Mouse (Mus musculus): Measurements from ENCODE around the gene Otub2. TPM values are rescaled to one million over a fixed set of nuclear protein-coding genes. Genes with fewer than 3 reads are reported as not detected.
A peak's percentile ranks its signal among the peaks of the same experiment; 100 is the strongest.

Otub2 gene
- polyA plus RNA-seq, 1 experiment from 2014 or later, result 5.6 TPM

DNA sequence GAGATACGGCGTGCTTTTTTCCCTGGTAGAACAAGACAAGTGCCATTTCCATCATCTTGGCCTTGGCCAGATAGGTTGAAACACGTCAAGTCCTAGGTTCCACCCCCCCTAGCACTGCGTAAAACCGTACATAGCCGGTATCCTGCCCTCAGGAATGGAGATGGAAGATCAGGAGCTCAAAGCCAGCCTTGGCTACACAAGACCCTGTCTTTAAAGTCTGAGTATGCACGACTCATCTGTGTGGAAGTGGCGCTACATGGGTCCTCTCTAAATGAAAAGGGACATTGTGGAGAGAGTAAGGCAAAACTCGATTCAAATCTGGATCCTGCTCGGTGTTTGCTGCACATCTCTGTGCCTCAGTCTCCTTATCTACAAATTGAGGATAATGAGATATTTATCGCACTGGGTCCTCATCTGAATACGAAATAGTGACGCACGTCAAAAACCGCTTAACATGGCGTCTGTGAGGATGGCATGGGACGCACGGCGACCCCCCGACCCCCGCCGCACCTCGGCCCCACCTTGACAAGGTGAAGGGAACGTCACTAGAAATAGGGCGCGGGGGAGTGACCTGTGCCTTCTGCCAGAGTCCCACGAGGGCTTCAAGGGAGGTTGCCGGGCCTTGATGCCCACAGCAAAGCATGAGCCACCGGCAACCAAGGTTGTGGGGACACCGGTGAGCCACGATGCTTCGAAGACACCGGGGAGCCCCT, 36.7 kb downstream of the Otub2 start:
- Histone ChIP-seq H3K4me1 (replicated peaks; ENCODE audit: control insufficient read depth, insufficient read depth, low read length) (peaks cover 26% of the 10 kb centered on the region), H3K27ac (ENCODE audit: low read depth) (no peak overlapping the region), H3K27me3 (replicated peaks; ENCODE audit: control insufficient read depth, insufficient read depth, low read length) (no peaks in the 10 kb centered on the region), H3K9ac (ENCODE audit: low read length) (peak overlapping the region; percentile 88), H3K4me2 (ENCODE audit: low read length) (peak overlapping the region; percentile 94), H3K4me3 (ENCODE audit: low read depth, low read length) (peak overlapping the region; percentile 97), H3K36me3 (ENCODE audit: control insufficient read depth, insufficient read depth, low read length) (peaks cover 24% of the 10 kb centered on the region), H3K9me3 (ENCODE audit: control insufficient read depth, low read length) (no peaks in the 10 kb centered on the region)
- no peak for DNase-seq (ENCODE audit: low spot score)
- ATAC-seq (replicated peaks; ENCODE audit: low FRiP score, low TSS enrichment, low read depth), result no peak; the same call in 1 of the 2 replicates
- 8% methylated on average over 33 of the region's 33 CpGs for WGBS

DNA sequence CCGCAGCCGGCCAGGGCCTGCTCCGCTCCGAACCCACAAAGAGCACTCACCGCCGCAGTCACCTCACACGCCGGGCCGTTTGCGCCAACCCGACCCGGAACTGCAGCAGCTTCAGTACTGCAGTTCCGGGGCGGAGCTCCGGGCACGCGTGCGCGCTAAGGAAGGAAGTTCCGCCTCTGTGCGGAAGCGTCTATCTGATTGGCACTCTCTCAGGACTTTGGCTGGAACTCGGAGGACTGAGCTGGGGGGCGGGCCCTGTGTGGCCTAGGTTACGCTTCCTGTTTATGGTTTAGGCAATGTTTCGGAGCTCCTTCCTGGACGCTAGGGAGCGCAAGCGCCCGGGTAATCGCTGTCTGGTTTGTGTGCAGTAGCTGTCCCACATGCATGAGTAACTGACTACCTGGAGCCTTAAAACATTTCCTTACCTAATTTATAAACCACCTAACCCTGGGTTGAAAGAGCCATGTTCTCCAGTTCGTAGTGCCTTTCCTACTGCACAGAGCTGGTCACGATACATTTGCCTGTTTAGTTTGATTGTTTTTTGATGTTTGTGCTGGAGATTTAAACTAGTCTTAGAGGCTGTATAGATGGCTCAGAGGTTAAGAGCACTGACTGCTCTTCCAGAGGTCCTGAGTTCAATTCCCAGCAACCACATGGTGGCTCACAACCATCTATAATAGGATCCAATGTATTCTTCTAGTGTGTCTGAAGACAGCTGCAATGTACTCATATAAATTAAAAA, 37.4 kb downstream of the Otub2 start, which contains the start of gene Ddx24:
Gene Ddx24, minus strand, starts transcription at position 102 of the 742 bp plus-strand sequence.
- peak; percentile 97 for DNase-seq (ENCODE audit: low spot score)
- Histone ChIP-seq H3K36me3 (ENCODE audit: control insufficient read depth, insufficient read depth, low read length) (peaks cover 24% of the 10 kb centered on the region), H3K9ac (ENCODE audit: low read length) (peak within 1 kb of the TSS; percentile 88), H3K4me2 (ENCODE audit: low read length) (peak within 1 kb of the TSS; percentile 94), H3K4me3 (ENCODE audit: low read depth, low read length) (peak within 1 kb of the TSS; percentile 97), H3K27ac (ENCODE audit: low read depth) (no peak within 1 kb of the TSS), H3K9me3 (ENCODE audit: control insufficient read depth, low read length) (no peaks in the 10 kb centered on the region), H3K4me1 (replicated peaks; ENCODE audit: control insufficient read depth, insufficient read depth, low read length) (peaks cover 26% of the 10 kb centered on the region), H3K27me3 (replicated peaks; ENCODE audit: control insufficient read depth, insufficient read depth, low read length) (no peaks in the 10 kb centered on the region)
- 1% methylated on average over 33 of the region's 33 CpGs for WGBS
- ATAC-seq (replicated peaks; ENCODE audit: low FRiP score, low TSS enrichment, low read depth), result peak; percentile 100

DNA sequence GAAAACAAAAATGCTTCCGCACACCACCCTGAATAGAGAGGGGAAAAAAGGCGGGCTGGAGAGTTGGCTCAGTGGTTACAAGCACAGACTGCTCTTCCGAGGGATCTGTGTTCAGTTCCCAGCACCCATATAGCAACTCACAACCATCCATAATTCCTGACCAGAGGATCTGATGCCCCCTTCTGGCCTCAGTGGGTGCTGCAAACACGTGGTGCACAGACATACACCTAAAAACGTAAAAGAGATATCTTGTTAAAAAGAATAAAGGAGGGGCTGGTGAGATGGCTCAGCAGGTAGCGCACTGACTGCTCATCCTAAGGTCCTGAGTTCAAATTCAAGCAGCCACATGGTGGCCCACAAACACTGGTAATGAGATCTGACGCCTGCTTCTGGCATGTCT, 38.2 kb downstream of the Otub2 start:
- H3K4me1 ChIP-seq (replicated peaks; ENCODE audit: control insufficient read depth, insufficient read depth, low read length), result peaks cover 24% of the 10 kb centered on the region
- ATAC-seq (replicated peaks; ENCODE audit: low FRiP score, low TSS enrichment, low read depth) (no peak), DNase-seq (ENCODE audit: low spot score) (no peak)
- no peaks in the 10 kb centered on the region for H3K27me3 ChIP-seq (replicated peaks; ENCODE audit: control insufficient read depth, insufficient read depth, low read length)
- H3K9me3 ChIP-seq (ENCODE audit: control insufficient read depth, low read length), result no peaks in the 10 kb centered on the region
- no peak overlapping the region for H3K9ac ChIP-seq (ENCODE audit: low read length)
- H3K36me3 ChIP-seq (ENCODE audit: control insufficient read depth, insufficient read depth, low read length), result peaks cover 19% of the 10 kb centered on the region
- 87% methylated on average over 7 of the region's 7 CpGs for WGBS
- H3K27ac ChIP-seq (ENCODE audit: low read depth), result no peak overlapping the region
- no peak overlapping the region for H3K4me2 ChIP-seq (ENCODE audit: low read length)
- H3K4me3 ChIP-seq (ENCODE audit: low read depth, low read length), result no peak overlapping the region

DNA sequence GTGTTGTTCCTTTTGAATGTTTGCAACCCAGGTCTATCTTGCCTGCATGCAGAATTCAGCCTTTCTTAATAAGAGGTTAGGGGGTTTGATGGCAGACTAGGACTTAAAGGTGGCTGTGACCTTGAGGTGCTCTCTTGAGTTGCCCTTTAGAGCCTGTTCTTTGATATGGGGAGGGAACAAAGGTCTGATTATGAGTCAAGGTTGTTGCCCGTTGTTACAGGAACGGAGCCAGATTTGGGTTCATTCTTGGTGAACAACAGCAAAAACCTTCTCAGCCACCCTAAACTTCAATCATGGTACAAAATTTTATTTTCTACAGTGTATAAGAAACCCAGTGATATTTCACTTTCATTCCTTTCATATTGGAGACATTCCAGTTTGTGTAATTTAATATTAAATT, 44.9 kb downstream of the Otub2 start:
- 0 out of 2 replicates have a peak, but pooled peaks cover 8% of the 10 kb centered on the region for H3K4me1 ChIP-seq (replicated peaks; ENCODE audit: control insufficient read depth, insufficient read depth, low read length)
- 89% methylated on average over 2 of the region's 2 CpGs for WGBS
- ATAC-seq (replicated peaks; ENCODE audit: low FRiP score, low TSS enrichment, low read depth), result no peak
- no peaks in the 10 kb centered on the region for H3K9me3 ChIP-seq (ENCODE audit: control insufficient read depth, low read length)
- DNase-seq (ENCODE audit: low spot score), result no peak
- no peak overlapping the region for H3K9ac ChIP-seq (ENCODE audit: low read length)
- H3K27ac ChIP-seq (ENCODE audit: low read depth), result no peak overlapping the region
- H3K27me3 ChIP-seq (replicated peaks; ENCODE audit: control insufficient read depth, insufficient read depth, low read length), result no peaks in the 10 kb centered on the region
- no peak overlapping the region for H3K4me3 ChIP-seq (ENCODE audit: low read depth, low read length)
- no peak overlapping the region for H3K4me2 ChIP-seq (ENCODE audit: low read length)
- H3K36me3 ChIP-seq (ENCODE audit: control insufficient read depth, insufficient read depth, low read length), result no peaks in the 10 kb centered on the region

DNA sequence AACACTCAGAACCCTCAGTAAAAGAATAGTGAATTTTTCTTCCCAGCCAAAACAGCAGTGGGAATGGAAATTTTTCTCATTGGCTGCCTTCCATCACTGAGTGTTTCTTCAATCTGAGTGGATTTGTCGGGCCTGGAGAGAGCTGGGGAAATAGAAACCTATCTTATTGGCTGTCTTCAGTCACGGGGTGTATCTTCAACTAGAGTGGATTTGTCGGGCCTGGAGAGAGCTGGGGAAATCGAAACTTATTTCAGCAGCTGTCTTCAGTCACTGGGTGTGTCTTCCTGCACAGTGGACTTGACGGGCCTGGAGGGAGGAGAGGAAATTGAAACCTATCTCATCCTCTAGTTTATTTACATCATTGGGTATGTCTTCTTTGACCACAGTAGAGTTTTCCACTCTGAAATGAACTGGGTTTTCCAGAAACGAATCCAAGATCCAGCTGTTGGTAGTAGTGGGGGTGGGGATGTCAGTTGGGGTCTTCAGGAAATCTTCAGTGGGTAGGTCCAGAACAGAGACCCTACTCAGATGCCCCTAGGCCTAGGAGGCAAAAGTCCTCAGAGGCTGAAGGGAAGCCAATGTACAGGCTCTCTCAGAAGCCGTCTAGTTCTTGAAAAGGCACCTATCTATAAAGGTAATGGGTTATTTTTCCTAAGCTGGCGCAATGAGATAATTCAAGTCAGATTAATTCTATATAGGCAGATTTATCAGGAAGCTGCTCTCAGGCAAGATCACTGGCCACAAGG, 45.7 kb downstream of the Otub2 start, which contains the start of gene Ifi27:
Gene Ifi27, plus strand, starts transcription at position 226 of the 746 bp plus-strand sequence.
- Histone ChIP-seq H3K4me2 (ENCODE audit: low read length) (peak within 1 kb of the TSS; percentile 43), H3K36me3 (ENCODE audit: control insufficient read depth, insufficient read depth, low read length) (no peaks in the 10 kb centered on the region), H3K9ac (ENCODE audit: low read length) (no peak within 1 kb of the TSS), H3K27ac (ENCODE audit: low read depth) (peak within 1 kb of the TSS; percentile 59), H3K4me3 (ENCODE audit: low read depth, low read length) (peak within 1 kb of the TSS; percentile 27), H3K4me1 (replicated peaks; ENCODE audit: control insufficient read depth, insufficient read depth, low read length) (0 out of 2 replicates have a peak, but pooled peaks cover 8% of the 10 kb centered on the region), H3K9me3 (ENCODE audit: control insufficient read depth, low read length) (no peaks in the 10 kb centered on the region), H3K27me3 (replicated peaks; ENCODE audit: control insufficient read depth, insufficient read depth, low read length) (no peaks in the 10 kb centered on the region)
- WGBS, result 38% methylated on average over 8 of the region's 8 CpGs
- ATAC-seq (replicated peaks; ENCODE audit: low FRiP score, low TSS enrichment, low read depth) (peak; percentile 92), DNase-seq (ENCODE audit: low spot score) (peak; percentile 56)

DNA sequence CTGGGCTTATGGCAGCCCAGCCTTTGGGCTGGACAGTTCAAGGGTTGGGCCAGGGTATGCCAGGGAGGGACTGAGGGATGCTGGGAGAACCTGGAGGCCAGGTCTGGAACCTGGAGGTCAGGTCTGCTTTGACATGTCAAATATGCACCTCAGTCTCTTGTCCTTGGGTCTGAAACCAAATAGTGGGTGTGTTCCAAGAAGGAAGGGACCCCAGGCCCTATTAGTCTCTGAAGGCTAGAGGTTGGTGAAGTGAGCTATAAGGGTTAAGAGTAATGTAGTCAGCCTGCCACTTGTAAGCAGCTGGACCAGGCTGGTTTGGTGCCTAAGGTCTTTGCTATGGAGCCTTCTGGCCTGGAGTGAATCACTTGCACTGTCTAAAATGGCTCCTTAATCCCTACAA, 46.4 kb downstream of the Otub2 start:
- ATAC-seq (replicated peaks; ENCODE audit: low FRiP score, low TSS enrichment, low read depth), result no peak
- Histone ChIP-seq H3K4me3 (ENCODE audit: low read depth, low read length) (no peak overlapping the region), H3K27me3 (replicated peaks; ENCODE audit: control insufficient read depth, insufficient read depth, low read length) (no peaks in the 10 kb centered on the region), H3K27ac (ENCODE audit: low read depth) (0 out of 2 replicates have a peak overlapping the region, but pooled peaks have one; percentile 59), H3K9ac (ENCODE audit: low read length) (no peak overlapping the region), H3K9me3 (ENCODE audit: control insufficient read depth, low read length) (no peaks in the 10 kb centered on the region), H3K4me1 (replicated peaks; ENCODE audit: control insufficient read depth, insufficient read depth, low read length) (0 out of 2 replicates have a peak, but pooled peaks cover 8% of the 10 kb centered on the region), H3K4me2 (ENCODE audit: low read length) (peak overlapping the region; percentile 43), H3K36me3 (ENCODE audit: control insufficient read depth, insufficient read depth, low read length) (no peaks in the 10 kb centered on the region)
- DNase-seq (ENCODE audit: low spot score), result no peak

DNA sequence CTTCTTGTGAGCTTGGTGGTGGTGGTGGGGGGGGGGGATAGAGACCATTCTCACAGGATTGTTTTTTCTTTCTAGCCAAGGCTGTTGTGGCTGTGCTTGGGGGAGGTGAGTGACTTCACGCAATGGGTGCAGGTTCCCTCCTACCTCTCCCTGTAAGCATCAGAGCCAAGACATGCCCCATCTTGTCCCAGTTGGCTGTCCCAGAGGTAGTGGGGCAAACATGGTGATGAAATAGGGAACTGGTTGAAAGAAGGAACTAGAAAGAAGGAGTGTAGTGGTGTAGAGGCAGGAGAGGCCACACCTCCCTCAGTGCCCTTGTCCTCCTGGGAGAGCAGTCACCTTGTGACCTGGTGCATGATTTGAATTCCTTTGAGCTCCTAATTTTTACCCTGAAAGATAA, 49.1 kb downstream of the Otub2 start:
- no peak overlapping the region for H3K4me3 ChIP-seq (ENCODE audit: low read depth, low read length)
- H3K4me1 ChIP-seq (replicated peaks; ENCODE audit: control insufficient read depth, insufficient read depth, low read length), result 0 out of 2 replicates have a peak, but pooled peaks cover 8% of the 10 kb centered on the region
- H3K36me3 ChIP-seq (ENCODE audit: control insufficient read depth, insufficient read depth, low read length), result no peaks in the 10 kb centered on the region
- DNase-seq (ENCODE audit: low spot score), result no peak
- H3K9ac ChIP-seq (ENCODE audit: low read length), result no peak overlapping the region
- no peak for ATAC-seq (replicated peaks; ENCODE audit: low FRiP score, low TSS enrichment, low read depth)
- no peaks in the 10 kb centered on the region for H3K9me3 ChIP-seq (ENCODE audit: control insufficient read depth, low read length)
- H3K27ac ChIP-seq (ENCODE audit: low read depth), result no peak overlapping the region
- no peaks in the 10 kb centered on the region for H3K27me3 ChIP-seq (replicated peaks; ENCODE audit: control insufficient read depth, insufficient read depth, low read length)
- H3K4me2 ChIP-seq (ENCODE audit: low read length), result no peak overlapping the region
- WGBS, result 100% methylated on average over 1 of the region's 1 CpGs

DNA sequence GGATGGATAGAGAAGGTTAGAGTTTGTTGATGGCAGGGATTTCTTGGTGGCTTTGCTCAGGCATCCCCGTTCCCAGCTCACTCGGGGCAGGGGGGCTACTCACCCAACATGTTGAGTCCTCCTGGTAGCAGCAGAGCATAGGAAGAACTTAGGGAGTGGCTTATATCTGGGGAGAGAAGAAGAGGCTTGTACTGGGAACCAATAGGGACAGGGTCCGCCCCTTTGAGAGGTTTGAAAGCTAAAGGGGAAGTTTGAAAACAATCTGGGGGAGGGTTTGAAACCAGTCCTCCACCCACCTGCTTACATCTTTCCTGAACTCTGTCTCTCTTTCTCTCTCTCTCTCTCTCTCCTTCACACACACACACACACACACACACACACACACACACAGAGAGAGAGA, 55.0 kb downstream of the Otub2 start, which contains the start of gene Ifi27l2a:
Gene Ifi27l2a, minus strand, starts transcription at position 157 of the 400 bp plus-strand sequence.
- Histone ChIP-seq H3K36me3 (ENCODE audit: control insufficient read depth, insufficient read depth, low read length) (no peaks in the 10 kb centered on the region), H3K4me1 (replicated peaks; ENCODE audit: control insufficient read depth, insufficient read depth, low read length) (no peaks in the 10 kb centered on the region), H3K9me3 (ENCODE audit: control insufficient read depth, low read length) (no peaks in the 10 kb centered on the region), H3K27ac (ENCODE audit: low read depth) (no peak within 1 kb of the TSS), H3K27me3 (replicated peaks; ENCODE audit: control insufficient read depth, insufficient read depth, low read length) (no peaks in the 10 kb centered on the region), H3K4me2 (ENCODE audit: low read length) (no peak within 1 kb of the TSS), H3K4me3 (ENCODE audit: low read depth, low read length) (no peak within 1 kb of the TSS), H3K9ac (ENCODE audit: low read length) (no peak within 1 kb of the TSS)
- ATAC-seq (replicated peaks; ENCODE audit: low FRiP score, low TSS enrichment, low read depth) (no peak), DNase-seq (ENCODE audit: low spot score) (no peak)
- WGBS, result 43% methylated on average over 3 of the region's 3 CpGs

All from intestine, embryonic 14.5 days (tissue).